Mouse (Mus musculus) kidney, postnatal 14 days (tissue): ENCODE measurements at regions not wholly inside any gene's neighbourhood (a gene's known extent, or its start where the extent isn't known, plus 50 kb on each side); places are given as distances from the start of the nearest gene placed in this dataset.

Experiments
- DNase-seq: peaks from one replicate; pipeline ENCODE4 v3.0.0; 2022; ENCODE audit warnings: mixed read lengths

GRCm38 (mm10) chr12:35614885-35615284, 80.0 kb upstream of the Ahr start:
- no peak for DNase-seq

GRCm38 (mm10) chr12:35607652-35608051, 72.8 kb upstream of the Ahr start:
- DNase-seq: no peak

GRCm38 (mm10) chr12:35603742-35604141, 68.9 kb upstream of the Ahr start:
- DNase-seq: no peak

- no peak for DNase-seq
These were observed 67.8 kb upstream of the Ahr start for GRCm38 (mm10) chr12:35602589-35602988.

GRCm38 (mm10) chr12:35598298-35598697, 63.5 kb upstream of the Ahr start:
- DNase-seq: no peak

- DNase-seq: no peak
These were observed 58.0 kb upstream of the Ahr start for GRCm38 (mm10) chr12:35592866-35593265.
